Mouse (Mus musculus) megakaryocyte-erythroid progenitor cell, adult 5-6 weeks (primary cell): Measurements from ENCODE around the gene Sema3g. TPM values are rescaled to one million over a fixed set of nuclear protein-coding genes. Genes with fewer than 3 reads are reported as not detected.

ENCODE experiments used
- ATAC-seq: replicated peaks from 2 replicates; pipeline ENCODE4 v1.8.0; 2016; ENCODE audit warnings: mild to moderate bottlenecking, inconsistent platforms; ENCODE audit not compliant: severe bottlenecking, poor library complexity, low FRiP score, low TSS enrichment
- total RNA-seq, 2 experiments: library from RNA; stranded (forward) in 1 of 2; stranded (reverse) in 1 of 2; fragments of 200-1000, 215-1000 nt in 1 of 2; fragments of >200 nt in 1 of 2; fragmentation: Nextera tagmentation in 1 of 2; gene quantifications; 2 replicates each; pipeline ENCODE4 v1.2.3; 2014 to 2017

Sema3g gene
- total RNA-seq, 2 experiments from 2014 or later, result not detected

DNA sequence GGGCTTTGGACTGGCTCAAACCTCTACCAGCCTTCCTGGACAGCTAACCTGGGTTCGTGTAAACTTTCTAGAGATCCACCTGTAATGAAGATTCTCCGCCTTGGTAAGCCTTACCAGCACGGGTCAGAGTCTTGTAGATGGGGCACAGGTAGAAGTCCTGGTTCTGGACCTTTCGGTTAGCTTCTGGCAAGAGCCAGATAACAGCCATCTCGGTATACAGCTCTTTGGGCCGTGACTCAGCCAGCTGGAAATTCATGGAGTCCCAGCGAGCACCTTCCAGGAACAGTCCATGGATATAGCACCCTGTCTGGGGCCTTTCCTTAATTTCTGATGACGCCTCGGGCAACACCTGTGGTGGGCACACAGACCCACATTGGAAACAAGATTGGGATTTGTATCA, 43.3 kb downstream of the Sema3g start:
- ATAC-seq, result no peak

DNA sequence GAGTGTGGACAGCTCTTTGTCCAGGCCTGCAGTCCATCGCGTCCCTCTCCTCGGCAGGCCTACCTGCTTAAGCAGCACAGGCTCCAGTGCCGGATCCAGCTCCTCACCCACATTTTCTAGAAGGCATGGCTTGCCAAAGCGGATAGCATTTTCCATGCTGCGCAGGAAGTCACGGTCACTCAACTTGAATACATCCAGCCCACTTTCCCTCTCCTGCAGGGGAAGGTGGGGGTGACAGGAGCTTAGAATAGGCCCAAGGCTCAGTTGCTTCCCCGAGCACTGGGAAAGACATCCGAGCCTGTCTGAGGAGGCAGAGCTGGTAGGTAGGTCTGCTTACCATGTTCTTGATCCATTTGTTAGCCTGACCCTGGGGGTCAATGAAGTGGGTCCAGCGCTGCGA, 50.0 kb downstream of the Sema3g start:
- ATAC-seq, result no peak

DNA sequence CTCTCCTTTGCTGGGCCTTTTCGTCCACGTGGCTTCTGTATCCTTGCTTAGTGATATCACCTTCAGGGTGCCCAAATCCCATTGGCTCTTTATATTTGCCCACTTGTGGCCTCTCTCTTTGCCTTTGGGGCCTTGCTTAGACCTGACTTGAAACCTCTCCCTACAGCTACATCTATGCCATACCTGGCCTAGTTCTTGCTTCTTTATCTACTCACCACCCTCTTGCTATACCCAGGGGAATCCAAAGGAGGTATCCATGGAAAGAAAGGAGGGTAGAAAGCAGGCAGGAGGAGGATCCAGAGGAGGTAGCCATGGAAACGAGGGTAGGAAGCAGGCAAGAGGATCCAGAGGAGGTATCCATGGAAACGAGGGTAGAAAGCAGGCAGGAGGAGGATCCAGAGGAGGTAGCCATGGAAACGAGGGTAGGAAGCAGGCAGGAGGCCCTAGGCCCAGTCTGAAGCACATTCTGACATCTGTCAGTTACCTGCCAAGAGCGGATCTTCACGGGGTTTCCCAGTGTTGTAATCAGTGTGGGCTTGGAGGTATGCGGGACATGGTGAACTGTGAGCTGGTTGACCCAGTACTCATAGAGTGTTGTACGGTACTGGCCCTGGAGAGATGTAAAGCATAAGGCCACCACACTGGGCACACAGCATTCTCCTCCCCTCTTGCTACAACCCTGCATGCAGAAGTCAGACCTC, 50.8 kb downstream of the Sema3g start:
- no peak for ATAC-seq

DNA sequence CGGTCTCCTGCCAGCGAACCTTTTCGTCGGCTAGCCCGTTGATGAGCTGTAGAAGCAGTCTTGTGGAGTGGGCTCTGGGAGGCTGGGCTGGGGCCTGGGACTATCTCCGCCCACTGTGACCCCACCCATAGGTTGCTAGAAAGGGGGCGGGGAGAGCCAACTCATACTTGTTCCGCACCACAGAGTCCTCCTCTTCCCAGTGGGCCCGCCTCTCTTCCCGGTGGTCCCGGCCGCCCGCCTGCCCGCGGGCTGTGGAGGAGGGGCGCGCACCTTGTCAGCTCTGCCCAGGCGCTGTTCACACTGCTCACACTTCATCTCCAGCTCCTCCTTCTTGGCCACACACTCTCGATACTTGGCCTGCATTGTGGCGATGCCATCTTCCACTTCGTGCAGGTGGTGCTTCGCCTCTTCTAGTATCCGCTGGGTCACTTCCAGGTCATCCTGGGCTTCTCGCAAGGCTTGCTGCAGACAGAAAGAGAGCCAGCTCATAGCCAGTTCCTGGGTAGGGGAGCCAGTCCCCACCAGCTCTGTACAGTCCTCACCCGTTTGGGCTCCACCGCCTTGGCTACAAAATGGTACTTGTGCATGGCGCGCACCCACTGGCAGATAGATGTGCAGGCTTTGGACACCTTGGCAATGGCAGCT, 51.9 kb downstream of the Sema3g start:
- peak; percentile 53 for ATAC-seq

DNA sequence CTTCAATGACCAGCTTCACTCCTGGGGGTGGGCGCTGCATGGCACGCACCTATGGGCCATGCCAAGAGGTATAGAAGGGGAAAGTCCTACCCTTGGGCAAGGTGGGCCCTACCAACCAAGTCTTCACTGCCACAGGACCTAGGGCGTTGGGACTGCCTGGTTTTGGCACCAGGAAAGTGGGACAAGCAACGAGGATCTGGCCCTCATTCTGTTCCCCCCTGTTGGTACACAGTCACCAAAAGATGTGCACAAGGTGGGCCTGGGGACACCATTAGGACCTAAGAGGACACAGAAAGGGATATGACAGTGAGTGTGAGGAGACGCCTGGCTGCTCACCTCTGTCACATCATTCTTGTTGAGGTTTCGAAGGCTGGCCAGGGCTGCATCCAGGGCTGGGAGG, 53.5 kb downstream of the Sema3g start:
- no peak for ATAC-seq

DNA sequence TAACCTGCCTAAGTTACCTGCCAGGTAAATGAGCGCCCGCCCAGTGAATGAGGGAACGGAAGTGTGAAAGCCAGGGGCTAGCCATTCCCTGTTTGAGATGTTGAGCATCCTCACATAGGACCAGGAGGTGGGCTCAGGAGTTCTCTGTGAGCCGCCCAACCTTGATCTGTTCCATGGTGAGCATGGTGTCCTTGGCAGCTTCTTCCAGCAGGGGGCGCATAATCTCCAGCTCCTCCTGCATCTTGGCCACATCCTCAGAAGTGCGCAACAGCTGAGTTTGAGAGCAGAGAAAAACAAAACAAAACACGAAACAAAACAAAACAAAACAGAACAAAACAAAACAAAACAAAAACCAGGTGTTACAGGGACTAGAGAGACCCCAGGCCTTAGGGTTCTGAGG, 54.5 kb downstream of the Sema3g start:
- ATAC-seq, result peak; percentile 66; the same call in 1 of the 2 replicates

Other genes starting within 250 kb of the Sema3g start
- 41.3 and 42.4 TPM in 2 replicates for gene Glt8d1, start 216.5 kb upstream of the Sema3g start, total RNA-seq (2014; fragmentation: Nextera tagmentation)
- gene Glt8d1, start 216.5 kb upstream of the Sema3g start, total RNA-seq (2017), result 19.3 and 44.1 TPM in 2 replicates
- 188 and 214 TPM in 2 replicates for gene Spcs1, start 216.2 kb upstream of the Sema3g start, total RNA-seq (2014; fragmentation: Nextera tagmentation)
- 91.6 and 97.9 TPM in 2 replicates for gene Spcs1, start 216.2 kb upstream of the Sema3g start, total RNA-seq (2017)
- gene Pbrm1, start 198.7 kb upstream of the Sema3g start, total RNA-seq (2014; fragmentation: Nextera tagmentation), result 64.6 and 83.6 TPM in 2 replicates
- 75.7 and 82.9 TPM in 2 replicates for gene Pbrm1, start 198.7 kb upstream of the Sema3g start, total RNA-seq (2017)
- gene Gnl3, start 198.7 kb upstream of the Sema3g start, total RNA-seq (2014; fragmentation: Nextera tagmentation), result 442 and 595 TPM in 2 replicates
- gene Gnl3, start 198.7 kb upstream of the Sema3g start, total RNA-seq (2017), result 624 and 645 TPM in 2 replicates
- 161 and 205 TPM in 2 replicates for gene Smim4, start 88.9 kb upstream of the Sema3g start, total RNA-seq (2014; fragmentation: Nextera tagmentation)
- gene Smim4, start 88.9 kb upstream of the Sema3g start, total RNA-seq (2017), result 56.2 and 61.8 TPM in 2 replicates
- gene Nt5dc2, start 86.8 kb upstream of the Sema3g start, total RNA-seq (2014; fragmentation: Nextera tagmentation), result 82.3 and 91.5 TPM in 2 replicates
- gene Nt5dc2, start 86.8 kb upstream of the Sema3g start, total RNA-seq (2017), result 49.2 and 87.0 TPM in 2 replicates
- gene Stab1, start 49.2 kb upstream of the Sema3g start, total RNA-seq (2014; fragmentation: Nextera tagmentation), result 0.20 and 0.37 TPM in 2 replicates
- gene Stab1, start 49.2 kb upstream of the Sema3g start, total RNA-seq (2017), result not detected in 2 replicates
- 1.8 TPM in 1 of 2 replicates, not detected in the other for gene Tnnc1, start 9.5 kb upstream of the Sema3g start, total RNA-seq (2014; fragmentation: Nextera tagmentation)
- not detected in 2 replicates for gene Tnnc1, start 9.5 kb upstream of the Sema3g start, total RNA-seq (2017)
- 144 and 164 TPM in 2 replicates for gene Nisch, start 914 bp upstream of the Sema3g start, total RNA-seq (2014; fragmentation: Nextera tagmentation)
- gene Nisch, start 914 bp upstream of the Sema3g start, total RNA-seq (2017), result 67.7 and 77.9 TPM in 2 replicates
- gene Phf7, start 33.5 kb downstream of the Sema3g start, total RNA-seq (2014; fragmentation: Nextera tagmentation), result 10.2 and 23.0 TPM in 2 replicates
- 9.8 and 15.7 TPM in 2 replicates for gene Phf7, start 33.5 kb downstream of the Sema3g start, total RNA-seq (2017)
- 42.7 and 43.6 TPM in 2 replicates for gene Bap1, start 33.6 kb downstream of the Sema3g start, total RNA-seq (2014; fragmentation: Nextera tagmentation)
- 65.4 and 67.9 TPM in 2 replicates for gene Bap1, start 33.6 kb downstream of the Sema3g start, total RNA-seq (2017)
- 0.59 TPM in 1 of 2 replicates, not detected in the other for gene Dnah1, start 106.0 kb downstream of the Sema3g start, total RNA-seq (2014; fragmentation: Nextera tagmentation)
- 0.04 TPM in 1 of 2 replicates, not detected in the other for gene Dnah1, start 106.0 kb downstream of the Sema3g start, total RNA-seq (2017)
- gene Capn7, start 118.8 kb downstream of the Sema3g start, total RNA-seq (2014; fragmentation: Nextera tagmentation), result 36.1 and 45.5 TPM in 2 replicates
- 64.5 and 81.7 TPM in 2 replicates for gene Capn7, start 118.8 kb downstream of the Sema3g start, total RNA-seq (2017)
- gene Sh3bp5, start 218.2 kb downstream of the Sema3g start, total RNA-seq (2014; fragmentation: Nextera tagmentation), result 1.1 and 2.3 TPM in 2 replicates
- gene Sh3bp5, start 218.2 kb downstream of the Sema3g start, total RNA-seq (2017), result 1.1 and 1.3 TPM in 2 replicates